Mouse (Mus musculus) cerebellum, adult 8-10 months (tissue): ENCODE measurements around the gene Tas2r130.
"Not testable (repeated sequence)": the region's sequence is repeated elsewhere in the genome, so short reads cannot be mapped to it uniquely, and the experiment has no call there.

Source experiments
- DNase-seq: peaks from one replicate; pipeline ENCODE4 v3.0.0; 2022

The Tas2r130 gene

DNA sequence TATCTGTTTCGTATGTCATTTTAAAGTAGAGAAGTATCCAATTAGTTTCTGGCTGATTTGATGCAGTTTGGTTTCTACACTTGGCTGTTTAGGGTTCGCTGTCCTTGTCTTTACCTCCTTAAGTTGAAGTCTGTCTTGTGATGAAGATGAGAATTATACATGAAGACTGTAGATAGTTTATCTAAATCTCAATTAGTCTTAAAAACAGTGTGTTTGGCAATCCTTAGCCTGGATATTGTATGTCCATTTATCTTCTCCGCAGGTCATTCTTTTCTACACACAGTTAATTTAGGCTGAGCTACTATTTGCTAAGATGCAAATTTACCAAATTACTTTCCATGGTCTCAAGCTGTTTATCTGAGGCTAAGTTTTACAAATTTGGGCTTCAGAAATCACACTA is at the start of gene Tas2r130:
TSS of gene Tas2r130 (minus strand) at position 101 of the 400 bp plus-strand sequence.
- no peak for DNase-seq

DNA sequence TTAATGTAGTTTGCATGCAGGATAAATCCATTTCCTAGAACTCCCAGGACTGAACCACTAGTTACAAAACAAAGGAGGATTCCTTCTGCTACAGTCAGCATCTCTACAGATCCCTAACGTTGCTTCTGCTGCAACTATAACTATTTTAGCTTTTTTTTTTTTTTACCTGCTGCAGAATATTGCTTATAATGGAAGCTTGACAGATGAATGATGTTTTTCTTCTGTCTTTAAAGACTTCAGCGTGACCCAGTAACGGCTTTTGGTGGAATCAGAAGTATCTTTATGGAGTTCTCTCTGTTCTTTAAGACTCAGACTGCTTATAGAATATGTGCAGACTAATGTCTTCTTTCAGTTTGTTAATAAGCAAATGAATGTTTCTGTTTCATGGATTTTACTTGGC is 48.1 kb upstream of the Tas2r130 start, which contains the start of gene Tas2r106:
TSS of gene Tas2r106 (minus strand) at position 101 of the 400 bp plus-strand sequence.
- no peak for DNase-seq

DNA sequence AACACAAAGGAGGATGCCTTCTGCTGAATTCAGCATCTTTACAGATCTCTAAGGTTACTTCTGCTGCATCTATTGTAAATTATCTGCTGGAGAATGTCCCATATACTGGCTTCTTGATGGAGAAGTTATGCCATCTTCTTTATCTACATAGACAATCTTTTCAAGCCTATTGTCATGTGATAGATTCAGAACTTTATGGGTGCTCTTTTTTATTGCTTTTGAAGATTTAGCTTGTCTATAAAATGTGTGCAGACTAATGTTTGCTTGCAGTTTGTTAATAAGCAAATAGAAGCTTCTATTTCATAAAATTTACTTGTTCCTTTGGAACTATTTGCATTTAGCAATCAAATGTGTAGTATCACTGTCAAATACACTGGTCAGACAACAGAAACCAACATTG is 29.3 kb upstream of the Tas2r130 start, which contains the start of gene Tas2r107:
TSS of gene Tas2r107 (minus strand) at position 101 of the 400 bp plus-strand sequence.
- no peak for DNase-seq

DNA sequence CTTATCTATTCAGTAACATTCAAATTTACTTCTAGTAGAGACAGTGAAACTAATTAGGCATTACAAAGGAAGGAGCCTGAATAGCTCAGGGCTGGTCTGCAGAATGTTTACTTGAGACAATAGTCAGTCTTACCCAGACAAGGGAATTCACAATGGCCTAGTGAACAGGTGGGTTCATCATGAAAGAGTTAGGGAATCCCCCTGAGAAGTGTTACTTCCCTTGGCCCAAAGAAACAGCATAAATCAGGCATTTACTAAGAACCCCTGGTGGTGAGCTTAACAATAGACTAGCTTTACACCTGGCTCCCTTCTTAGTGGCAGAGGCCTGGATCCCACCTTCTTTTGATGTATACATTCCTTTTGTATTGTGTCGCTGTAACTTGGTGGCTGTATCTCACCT is 20.8 kb downstream of the Tas2r130 start:
- DNase-seq = not testable (repeated sequence)

DNA sequence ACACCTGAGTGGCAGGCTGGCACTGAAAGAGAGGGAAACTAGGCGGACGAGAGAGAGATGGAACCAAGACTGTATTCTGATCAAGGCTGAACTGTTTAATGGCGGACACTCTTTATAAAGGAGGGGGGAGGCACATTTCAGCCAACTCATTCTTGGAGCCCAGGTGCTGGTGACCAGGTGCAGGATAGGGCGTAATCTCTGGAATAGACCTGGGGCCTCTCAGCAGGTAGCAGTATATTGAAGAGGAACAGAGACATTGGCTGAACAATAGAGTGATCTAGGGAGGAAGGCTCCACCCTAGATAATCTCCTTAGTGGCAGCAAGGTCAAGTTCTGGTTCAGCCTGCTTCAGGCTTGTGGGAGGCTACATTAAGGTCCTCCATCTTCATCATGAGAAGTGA is 25.9 kb downstream of the Tas2r130 start:
- DNase-seq = no peak
